Mouse (Mus musculus) heart, adult 8-10 months (tissue): ENCODE results near the gene Zcchc14. TPM values are rescaled to one million over a fixed set of nuclear protein-coding genes. Genes with fewer than 3 reads are reported as not detected.
A peak's percentile ranks its signal among the peaks of the same experiment; 100 is the strongest.
"Not testable (repeated sequence)": the region's sequence is repeated elsewhere in the genome, so short reads cannot be mapped to it uniquely, and the experiment has no call there.

Experiments used
- DNase-seq: peaks from one replicate; pipeline ENCODE4 v3.0.0; 2022; ENCODE audit warnings: low spot score
- total RNA-seq, 4 experiments: library from RNA; stranded (reverse); gene quantifications; 2 replicates each; pipeline ENCODE4 v1.2.4; 2022

Zcchc14 gene
- total RNA-seq, 4 experiments from 2014 or later: 23.7 to 30.9 (median 26.2) TPM

- DNase-seq: no peak
Measured at GRCm38 (mm10) chr8:121623043-121623442, 29.7 kb downstream of the Zcchc14 start.

GRCm38 (mm10) chr8:121621879-121622278 lies 30.8 kb downstream of the Zcchc14 start:
- DNase-seq: no peak

- no peak for DNase-seq
Measured at GRCm38 (mm10) chr8:121620801-121621516, 31.7 kb downstream of the Zcchc14 start.

GRCm38 (mm10) chr8:121619401-121619995 lies 33.2 kb downstream of the Zcchc14 start:
- DNase-seq: peak; percentile 90

GRCm38 (mm10) chr8:121613419-121613818 lies 39.3 kb downstream of the Zcchc14 start:
- DNase-seq: no peak

- no peak for DNase-seq
Measured at GRCm38 (mm10) chr8:121609916-121610315, 42.8 kb downstream of the Zcchc14 start.

- DNase-seq: no peak
Measured at GRCm38 (mm10) chr8:121609251-121609650, 43.5 kb downstream of the Zcchc14 start.

- no peak for DNase-seq
Measured at GRCm38 (mm10) chr8:121607661-121608060, 45.0 kb downstream of the Zcchc14 start.

GRCm38 (mm10) chr8:121603801-121604200 lies 48.9 kb downstream of the Zcchc14 start:
- DNase-seq: no peak

- peak; percentile 82 for DNase-seq
Measured at GRCm38 (mm10) chr8:121602860-121603259, 49.8 kb downstream of the Zcchc14 start.

- DNase-seq: no peak
Measured at GRCm38 (mm10) chr8:121602411-121602810, 50.3 kb downstream of the Zcchc14 start.

GRCm38 (mm10) chr8:121599842-121600241 lies 52.9 kb downstream of the Zcchc14 start:
- DNase-seq: no peak

- peak; percentile 75 for DNase-seq
Measured at GRCm38 (mm10) chr8:121598892-121599291, 53.8 kb downstream of the Zcchc14 start.

GRCm38 (mm10) chr8:121598190-121598589 lies 54.5 kb downstream of the Zcchc14 start:
- no peak for DNase-seq

GRCm38 (mm10) chr8:121597492-121597891 lies 55.2 kb downstream of the Zcchc14 start:
- not testable (repeated sequence) for DNase-seq

- DNase-seq: peak; percentile 67
Measured at GRCm38 (mm10) chr8:121593983-121594382, 58.7 kb downstream of the Zcchc14 start.

GRCm38 (mm10) chr8:121593293-121593692 lies 59.4 kb downstream of the Zcchc14 start:
- DNase-seq: no peak

- peak; percentile 40 for DNase-seq
Measured at GRCm38 (mm10) chr8:121591178-121592066, 61.3 kb downstream of the Zcchc14 start.

GRCm38 (mm10) chr8:121590203-121591177 lies 62.2 kb downstream of the Zcchc14 start, which contains the start of gene Map1lc3b:
Map1lc3b (plus strand) TSS chr8:121590361.
- DNase-seq: peak; percentile 93

- no peak for DNase-seq
Measured at GRCm38 (mm10) chr8:121589205-121589726, 63.4 kb downstream of the Zcchc14 start.

GRCm38 (mm10) chr8:121588750-121589149 lies 64.0 kb downstream of the Zcchc14 start:
- no peak for DNase-seq
